Mouse (Mus musculus): ENCODE data around the gene Meis1.

Gene Meis1

GRCm38 (mm10) chr11:19018489-19019203, at the start of gene Meis1:
TSS of gene Meis1 (minus strand) at chr11:19018985.
- DNase-seq (ENCODE audit: low spot score in 2 of 2): peak; percentile 76 to 78

GRCm38 (mm10) chr11:19067334-19067733, 48.5 kb upstream of the Meis1 start:
- no peak for DNase-seq (ENCODE audit: low spot score in 2 of 2)

- DNase-seq (ENCODE audit: low spot score in 2 of 2): no peak
These were observed 30.5 kb upstream of the Meis1 start for GRCm38 (mm10) chr11:19049276-19049675.

GRCm38 (mm10) chr11:19036595-19037166, 17.9 kb upstream of the Meis1 start:
- DNase-seq (ENCODE audit: low spot score in 2 of 2): no peak

- no peak for DNase-seq (ENCODE audit: low spot score in 2 of 2)
These were observed 8.1 kb upstream of the Meis1 start for GRCm38 (mm10) chr11:19026581-19027561.

GRCm38 (mm10) chr11:19025976-19026520, 7.3 kb upstream of the Meis1 start:
- no peak for DNase-seq (ENCODE audit: low spot score in 2 of 2)

GRCm38 (mm10) chr11:19024496-19025265, 5.9 kb upstream of the Meis1 start:
- no peak for DNase-seq (ENCODE audit: low spot score in 2 of 2)

- no peak for DNase-seq (ENCODE audit: low spot score in 2 of 2)
These were observed 4.6 kb upstream of the Meis1 start for GRCm38 (mm10) chr11:19023356-19023755.

- DNase-seq (ENCODE audit: low spot score in 2 of 2): no peak
These were observed 3.8 kb upstream of the Meis1 start for GRCm38 (mm10) chr11:19022576-19022975.

- no peak for DNase-seq (ENCODE audit: low spot score in 2 of 2)
These were observed 2.3 kb upstream of the Meis1 start for GRCm38 (mm10) chr11:19020951-19021710.

- peak; percentile 72 to 75 for DNase-seq (ENCODE audit: low spot score in 2 of 2)
These were observed 1.6 kb upstream of the Meis1 start for GRCm38 (mm10) chr11:19020371-19020824.

GRCm38 (mm10) chr11:19019204-19020171, 703 bp upstream of the Meis1 start:
- DNase-seq (ENCODE audit: low spot score in 2 of 2): no peak

- DNase-seq (ENCODE audit: low spot score in 2 of 2): no peak
These were observed 919 bp downstream of the Meis1 start for GRCm38 (mm10) chr11:19017719-19018413.

- no peak for DNase-seq (ENCODE audit: low spot score in 2 of 2)
These were observed 1.5 kb downstream of the Meis1 start for GRCm38 (mm10) chr11:19017262-19017661.

- no peak for DNase-seq (ENCODE audit: low spot score in 2 of 2)
These were observed 2.1 kb downstream of the Meis1 start for GRCm38 (mm10) chr11:19016481-19017220.

- DNase-seq (ENCODE audit: low spot score in 2 of 2): no peak
These were observed 2.9 kb downstream of the Meis1 start for GRCm38 (mm10) chr11:19015731-19016461.

GRCm38 (mm10) chr11:19015381-19015730, 3.4 kb downstream of the Meis1 start:
- no peak for DNase-seq (ENCODE audit: low spot score in 2 of 2)
